Mouse (Mus musculus): ENCODE measurements around the gene Arvcf. TPM values are rescaled to one million over a fixed set of nuclear protein-coding genes. Genes with fewer than 3 reads are reported as not detected.

Gene Arvcf
- polyA plus RNA-seq, 1 experiment from 2014 or later: 20.6 TPM

DNA sequence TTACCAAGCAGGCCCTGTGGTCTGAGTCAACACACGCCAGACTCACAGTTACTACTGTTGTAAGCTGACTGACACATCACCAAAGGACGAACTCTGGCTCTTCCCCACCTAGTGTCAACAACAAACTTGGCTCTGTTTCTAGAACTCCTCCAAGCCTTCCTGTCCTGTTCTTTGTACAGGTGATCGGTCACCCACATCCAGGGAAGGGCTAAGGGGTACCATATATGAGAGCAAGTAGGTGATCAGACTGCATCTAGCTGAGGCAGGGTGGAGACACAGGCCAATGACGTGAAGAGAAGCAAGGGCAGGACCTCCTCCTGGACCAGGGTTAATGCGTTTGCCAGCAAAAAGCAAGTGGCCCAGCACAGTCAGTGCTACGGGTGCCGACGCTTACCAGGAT is 6.4 kb upstream of the Arvcf start:
- no peak for DNase-seq (ENCODE audit: low spot score)
- H3K9me3 ChIP-seq (replicated peaks; ENCODE audit: low read length): no peaks in the 10 kb centered on the region
- WGBS: 84% methylated on average over 8 of the region's 8 CpGs
- H3K27me3 ChIP-seq (ENCODE audit: insufficient read depth, low read length): no peaks in the 10 kb centered on the region
- H3K4me1 ChIP-seq (replicated peaks; ENCODE audit: insufficient read depth, low read length): 0 out of 2 replicates have a peak, but pooled peaks cover 6% of the 10 kb centered on the region
- no peak overlapping the region for H3K4me2 ChIP-seq (ENCODE audit: low read length)
- no peak overlapping the region for H3K9ac ChIP-seq (ENCODE audit: low read depth, low read length)
- no peak for ATAC-seq (replicated peaks; ENCODE audit: low FRiP score, low read depth)
- H3K4me3 ChIP-seq (replicated peaks; ENCODE audit: low read depth, low read length): no peak overlapping the region
- TF ChIP-seq CTCF (IDR thresholded peaks at IDR 0.05; ENCODE audit: low read depth): no peak
- no peak overlapping the region for H3K27ac ChIP-seq
- H3K36me3 ChIP-seq (ENCODE audit: insufficient read depth, low read length): 0 out of 2 replicates have a peak, but pooled peaks cover 4% of the 10 kb centered on the region

- Histone ChIP-seq H3K4me3 (replicated peaks; ENCODE audit: low read depth, low read length) (no peak overlapping the region), H3K27ac (no peak overlapping the region), H3K9me3 (replicated peaks; ENCODE audit: low read length) (no peaks in the 10 kb centered on the region), H3K36me3 (ENCODE audit: insufficient read depth, low read length) (0 out of 2 replicates have a peak, but pooled peaks cover 4% of the 10 kb centered on the region), H3K4me1 (replicated peaks; ENCODE audit: insufficient read depth, low read length) (0 out of 2 replicates have a peak, but pooled peaks cover 6% of the 10 kb centered on the region), H3K27me3 (ENCODE audit: insufficient read depth, low read length) (no peaks in the 10 kb centered on the region), H3K9ac (ENCODE audit: low read depth, low read length) (no peak overlapping the region), H3K4me2 (ENCODE audit: low read length) (no peak overlapping the region)
- WGBS: 89% methylated on average over 2 of the region's 2 CpGs
- ATAC-seq (replicated peaks; ENCODE audit: low FRiP score, low read depth): no peak
- DNase-seq (ENCODE audit: low spot score): no peak
- TF ChIP-seq CTCF (IDR thresholded peaks at IDR 0.05; ENCODE audit: low read depth): no peak
Measured at GRCm38 (mm10) chr16:18342076-18342475, 5.9 kb upstream of the Arvcf start.

- Histone ChIP-seq H3K9me3 (replicated peaks; ENCODE audit: low read length) (no peaks in the 10 kb centered on the region), H3K4me1 (replicated peaks; ENCODE audit: insufficient read depth, low read length) (0 out of 2 replicates have a peak, but pooled peaks cover 6% of the 10 kb centered on the region), H3K4me2 (ENCODE audit: low read length) (peak overlapping the region; percentile 81), H3K9ac (ENCODE audit: low read depth, low read length) (peak overlapping the region; percentile 62), H3K27ac (0 out of 2 replicates have a peak overlapping the region, but pooled peaks have one; percentile 5), H3K4me3 (replicated peaks; ENCODE audit: low read depth, low read length) (peak overlapping the region; percentile 60), H3K27me3 (ENCODE audit: insufficient read depth, low read length) (no peaks in the 10 kb centered on the region), H3K36me3 (ENCODE audit: insufficient read depth, low read length) (0 out of 2 replicates have a peak, but pooled peaks cover 4% of the 10 kb centered on the region)
- no peak for TF ChIP-seq CTCF (IDR thresholded peaks at IDR 0.05; ENCODE audit: low read depth)
- DNase-seq (ENCODE audit: low spot score) (no peak), ATAC-seq (replicated peaks; ENCODE audit: low FRiP score, low read depth) (no peak)
- WGBS: 36% methylated on average over 9 of the region's 9 CpGs
Measured at GRCm38 (mm10) chr16:18342650-18343570, 5.1 kb upstream of the Arvcf start.

DNA sequence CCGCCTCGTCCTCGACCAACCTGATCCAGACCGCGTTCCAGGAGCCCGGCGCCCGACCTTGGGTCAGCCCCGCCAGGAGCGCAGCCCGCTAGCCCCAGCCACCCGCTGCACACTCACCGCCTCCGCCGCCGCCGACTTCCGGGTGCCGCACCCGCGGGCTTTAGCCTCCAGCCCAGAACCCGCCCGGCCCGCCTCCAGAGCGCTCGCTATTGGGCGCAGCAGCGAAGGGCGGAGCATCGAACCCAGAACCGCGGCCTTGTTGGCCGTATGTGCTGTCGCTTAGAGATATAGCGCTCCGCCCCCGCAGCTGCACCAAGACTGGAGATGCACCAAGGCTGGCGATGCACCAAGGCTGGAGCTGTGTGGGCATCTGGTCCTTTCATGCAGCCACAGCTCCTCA is 4.2 kb upstream of the Arvcf start:
- H3K27ac ChIP-seq: 0 out of 2 replicates have a peak overlapping the region, but pooled peaks have one; percentile 5
- H3K4me1 ChIP-seq (replicated peaks; ENCODE audit: insufficient read depth, low read length): 0 out of 2 replicates have a peak, but pooled peaks cover 6% of the 10 kb centered on the region
- H3K4me2 ChIP-seq (ENCODE audit: low read length): peak overlapping the region; percentile 81
- H3K27me3 ChIP-seq (ENCODE audit: insufficient read depth, low read length): no peaks in the 10 kb centered on the region
- peak overlapping the region; percentile 60 for H3K4me3 ChIP-seq (replicated peaks; ENCODE audit: low read depth, low read length)
- peak overlapping the region; percentile 62 for H3K9ac ChIP-seq (ENCODE audit: low read depth, low read length)
- no peaks in the 10 kb centered on the region for H3K9me3 ChIP-seq (replicated peaks; ENCODE audit: low read length)
- 0 out of 2 replicates have a peak, but pooled peaks cover 4% of the 10 kb centered on the region for H3K36me3 ChIP-seq (ENCODE audit: insufficient read depth, low read length)
- WGBS: 0% methylated on average over 38 of the region's 38 CpGs
- DNase-seq (ENCODE audit: low spot score): peak; percentile 97
- ATAC-seq (replicated peaks; ENCODE audit: low FRiP score, low read depth): peak; percentile 87
- TF ChIP-seq CTCF (IDR thresholded peaks at IDR 0.05; ENCODE audit: low read depth): no peak

DNA sequence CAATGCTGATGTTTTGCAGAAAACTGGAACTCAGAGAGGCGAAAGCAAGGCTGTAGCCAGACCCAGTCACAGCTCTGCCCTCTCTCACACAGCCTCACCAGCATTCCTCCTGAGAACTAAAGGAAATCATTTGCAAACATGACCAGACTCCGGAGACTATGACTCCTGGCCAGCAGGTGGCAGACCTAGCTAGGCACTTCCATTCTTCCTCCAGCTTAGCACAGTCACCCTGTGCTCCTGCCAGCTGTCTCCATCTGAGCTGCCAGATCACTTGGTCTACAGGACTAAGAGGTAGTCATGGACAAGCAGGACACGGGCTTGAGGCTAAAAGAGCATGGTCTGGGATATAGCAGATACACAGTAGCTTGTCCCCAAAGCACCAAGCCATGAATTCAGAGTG is 2.7 kb upstream of the Arvcf start:
- H3K9ac ChIP-seq (ENCODE audit: low read depth, low read length): no peak overlapping the region
- ATAC-seq (replicated peaks; ENCODE audit: low FRiP score, low read depth) (peak; percentile 23; the same call in 1 of the 2 replicates), DNase-seq (ENCODE audit: low spot score) (peak; percentile 95)
- WGBS: 5% methylated on average over 3 of the region's 3 CpGs
- no peak overlapping the region for H3K27ac ChIP-seq
- H3K9me3 ChIP-seq (replicated peaks; ENCODE audit: low read length): no peaks in the 10 kb centered on the region
- H3K4me3 ChIP-seq (replicated peaks; ENCODE audit: low read depth, low read length): no peak overlapping the region
- H3K4me2 ChIP-seq (ENCODE audit: low read length): no peak overlapping the region
- peaks cover 6% of the 10 kb centered on the region; the same call in 1 of the 2 replicates for H3K27me3 ChIP-seq (ENCODE audit: insufficient read depth, low read length)
- H3K4me1 ChIP-seq (replicated peaks; ENCODE audit: insufficient read depth, low read length): 0 out of 2 replicates have a peak, but pooled peaks cover 6% of the 10 kb centered on the region
- TF ChIP-seq CTCF (IDR thresholded peaks at IDR 0.05; ENCODE audit: low read depth): peak; percentile 95
- H3K36me3 ChIP-seq (ENCODE audit: insufficient read depth, low read length): no peaks in the 10 kb centered on the region

GRCm38 (mm10) chr16:18348601-18349175 is 706 bp downstream of the Arvcf start:
- peak; percentile 26 for ATAC-seq (replicated peaks; ENCODE audit: low FRiP score, low read depth)
- H3K4me3 ChIP-seq (replicated peaks; ENCODE audit: low read depth, low read length): peak overlapping the region; percentile 60
- DNase-seq (ENCODE audit: low spot score): peak; percentile 29
- no peak for TF ChIP-seq CTCF (IDR thresholded peaks at IDR 0.05; ENCODE audit: low read depth)
- H3K4me1 ChIP-seq (replicated peaks; ENCODE audit: insufficient read depth, low read length): no peaks in the 10 kb centered on the region
- peak overlapping the region; percentile 100 for H3K4me2 ChIP-seq (ENCODE audit: low read length)
- 2% methylated on average over 28 of the region's 28 CpGs for WGBS
- H3K27me3 ChIP-seq (ENCODE audit: insufficient read depth, low read length): peaks cover 6% of the 10 kb centered on the region; the same call in 1 of the 2 replicates
- H3K9me3 ChIP-seq (replicated peaks; ENCODE audit: low read length): no peaks in the 10 kb centered on the region
- peak overlapping the region; percentile 65 for H3K9ac ChIP-seq (ENCODE audit: low read depth, low read length)
- H3K27ac ChIP-seq: no peak overlapping the region
- H3K36me3 ChIP-seq (ENCODE audit: insufficient read depth, low read length): no peaks in the 10 kb centered on the region
